Mouse (Mus musculus) embryonic facial prominence, embryonic 10.5 days (tissue): ENCODE results near the gene A930017K11Rik. TPM values are rescaled to one million over a fixed set of nuclear protein-coding genes. Genes with fewer than 3 reads are reported as not detected.

Source experiments
- DNase-seq: peaks from one replicate; pipeline ENCODE4 v3.0.0-alpha.2; 2017; ENCODE audit warnings: low spot score
- H3K27ac ChIP-seq: fragments of 300-500 bp; sonication (generic); replicated peaks from 2 replicates; pipeline ENCODE4 v1.5.1; 2016; ENCODE audit warnings: mild to moderate bottlenecking
- H3K27me3 ChIP-seq: fragments of 300-500 bp; sonication (generic); replicated peaks from 2 replicates; pipeline ENCODE4 v1.6.1; 2016; ENCODE audit warnings: low read depth, mild to moderate bottlenecking; ENCODE audit not compliant: poor library complexity, severe bottlenecking
- H3K36me3 ChIP-seq: fragments of 300-500 bp; sonication (generic); replicated peaks from 2 replicates; pipeline ENCODE4 v1.6.1; 2016; ENCODE audit warnings: mild to moderate bottlenecking, moderate library complexity
- H3K4me1 ChIP-seq: fragments of 300-500 bp; sonication (generic); 2 replicates; pipeline ENCODE4 v1.6.1; 2016
- H3K4me3 ChIP-seq: fragments of 300-500 bp; sonication (generic); 2 replicates; pipeline ENCODE4 v1.5.1; 2016; ENCODE audit warnings: mild to moderate bottlenecking, moderate library complexity
- H3K9me3 ChIP-seq: fragments of 300-500 bp; sonication (generic); 2 replicates; pipeline ENCODE4 v1.6.1; 2016; ENCODE audit warnings: mild to moderate bottlenecking
- WGBS: fragments of 180-500 bp; shearing (Covaris S2); methylation state at CpG from one replicate; pipeline ENCODE4 v1.1.7; 2016; 5-methylcytosine and 5-hydroxymethylcytosine counted together
- polyA plus RNA-seq: library from polyadenylated mRNA; unstranded; fragments of >200 nt; fragmentation: Nextera tagmentation; extraction: Ambion mirVana; gene quantifications from 2 replicates; pipeline ENCODE4 v1.2.1, GENCODE M21; 2016

The A930017K11Rik gene
- polyA plus RNA-seq, 1 experiment from 2014 or later, result 0.36 TPM

GRCm38 (mm10) chr17:25914295-25914694 is 38.1 kb downstream of the A930017K11Rik start:
- no peak overlapping the region for H3K4me3 ChIP-seq
- H3K9me3 ChIP-seq, result no peaks in the 10 kb centered on the region
- WGBS, result 92% methylated on average over 4 of the region's 4 CpGs
- no peaks in the 10 kb centered on the region for H3K27me3 ChIP-seq
- H3K27ac ChIP-seq, result no peak overlapping the region
- no peak for DNase-seq
- H3K36me3 ChIP-seq, result peaks cover 36% of the 10 kb centered on the region
- peaks cover 22% of the 10 kb centered on the region for H3K4me1 ChIP-seq

GRCm38 (mm10) chr17:25913877-25914275 is 38.5 kb downstream of the A930017K11Rik start:
- 90% methylated on average over 1 of the region's 1 CpGs for WGBS
- Histone ChIP-seq H3K27me3 (no peaks in the 10 kb centered on the region), H3K9me3 (no peaks in the 10 kb centered on the region), H3K36me3 (peaks cover 36% of the 10 kb centered on the region), H3K27ac (no peak overlapping the region), H3K4me1 (peaks cover 19% of the 10 kb centered on the region), H3K4me3 (no peak overlapping the region)
- no peak for DNase-seq

GRCm38 (mm10) chr17:25913186-25913876 is 39.0 kb downstream of the A930017K11Rik start:
- H3K27me3 ChIP-seq, result no peaks in the 10 kb centered on the region
- peaks cover 14% of the 10 kb centered on the region for H3K4me1 ChIP-seq
- no peak overlapping the region for H3K4me3 ChIP-seq
- H3K27ac ChIP-seq, result no peak overlapping the region
- WGBS, result 89% methylated on average over 14 of the region's 14 CpGs
- H3K36me3 ChIP-seq, result peaks cover 36% of the 10 kb centered on the region
- DNase-seq, result no peak
- H3K9me3 ChIP-seq, result no peaks in the 10 kb centered on the region

GRCm38 (mm10) chr17:25911816-25912215 is 40.5 kb downstream of the A930017K11Rik start:
- no peak for DNase-seq
- H3K4me1 ChIP-seq, result 0 out of 2 replicates have a peak, but pooled peaks cover 4% of the 10 kb centered on the region
- H3K27me3 ChIP-seq, result no peaks in the 10 kb centered on the region
- peaks cover 26% of the 10 kb centered on the region for H3K36me3 ChIP-seq
- H3K9me3 ChIP-seq, result no peaks in the 10 kb centered on the region
- no peak overlapping the region for H3K4me3 ChIP-seq
- 89% methylated on average over 4 of the region's 4 CpGs for WGBS
- H3K27ac ChIP-seq, result no peak overlapping the region

GRCm38 (mm10) chr17:25907640-25908039 is 44.7 kb downstream of the A930017K11Rik start:
- Histone ChIP-seq H3K4me1 (no peaks in the 10 kb centered on the region), H3K27ac (no peak overlapping the region), H3K27me3 (no peaks in the 10 kb centered on the region), H3K9me3 (no peaks in the 10 kb centered on the region), H3K4me3 (no peak overlapping the region), H3K36me3 (peaks cover 18% of the 10 kb centered on the region)
- 88% methylated on average over 2 of the region's 2 CpGs for WGBS
- DNase-seq, result no peak

DNA sequence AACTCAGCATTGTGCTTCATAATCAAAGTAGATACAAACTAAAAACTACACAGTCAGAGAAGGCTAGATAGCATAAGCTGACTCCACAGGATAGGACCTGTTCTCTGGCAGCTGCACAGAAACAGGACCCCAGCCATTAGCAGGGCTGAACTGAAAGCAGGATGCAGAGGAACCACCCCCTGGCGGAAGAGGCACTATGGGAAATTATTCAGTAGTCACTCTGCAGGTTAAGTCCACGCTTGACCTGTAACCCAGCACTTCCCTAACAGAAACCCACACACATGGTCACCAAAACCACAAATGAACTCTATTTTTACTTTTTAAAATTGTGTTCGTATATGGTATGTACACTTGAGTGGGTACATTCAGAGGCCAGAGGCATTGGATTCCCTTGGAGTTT is 49.3 kb downstream of the A930017K11Rik start:
- Histone ChIP-seq H3K27ac (no peak overlapping the region), H3K4me3 (no peak overlapping the region), H3K36me3 (peaks cover 28% of the 10 kb centered on the region), H3K9me3 (no peaks in the 10 kb centered on the region; the same call in 1 of the 2 replicates), H3K27me3 (no peaks in the 10 kb centered on the region), H3K4me1 (no peaks in the 10 kb centered on the region)
- 86% methylated on average over 3 of the region's 3 CpGs for WGBS
- DNase-seq, result no peak

DNA sequence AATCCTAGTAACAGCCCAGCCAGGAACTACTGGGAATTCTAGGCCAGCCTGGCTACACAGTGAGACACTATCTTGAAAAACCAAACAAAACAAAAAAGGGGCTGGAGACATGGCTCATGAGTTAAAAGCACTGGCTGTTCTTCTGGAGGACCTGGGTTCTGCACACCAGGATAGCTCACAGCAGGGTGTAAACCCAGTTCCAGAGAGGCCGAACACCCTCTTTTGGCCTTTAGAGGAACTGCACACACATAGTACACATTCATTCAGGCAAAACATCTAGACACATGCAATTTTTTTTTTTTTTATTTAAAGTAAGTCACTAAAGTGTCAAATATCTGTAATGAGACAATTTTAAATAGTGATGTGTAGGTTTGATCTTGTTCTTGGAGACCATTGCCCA is 52.2 kb downstream of the A930017K11Rik start:
- H3K27ac ChIP-seq, result no peak overlapping the region
- 92% methylated on average over 1 of the region's 1 CpGs for WGBS
- H3K4me3 ChIP-seq, result no peak overlapping the region
- peaks cover 18% of the 10 kb centered on the region for H3K4me1 ChIP-seq
- H3K27me3 ChIP-seq, result no peaks in the 10 kb centered on the region
- DNase-seq, result no peak
- H3K9me3 ChIP-seq, result no peaks in the 10 kb centered on the region; the same call in 1 of the 2 replicates
- peaks cover 18% of the 10 kb centered on the region for H3K36me3 ChIP-seq

Other genes starting within 250 kb of the A930017K11Rik start
- 1.8 and 2.5 TPM in 2 replicates for gene Gng13, start 235.4 kb downstream of the A930017K11Rik start, polyA plus RNA-seq
- 60.7 and 66.2 TPM in 2 replicates for gene Chtf18, start 225.1 kb downstream of the A930017K11Rik start, polyA plus RNA-seq
- gene Rpusd1, start 224.9 kb downstream of the A930017K11Rik start, polyA plus RNA-seq, result 23.7 and 25.5 TPM in 2 replicates
- 0.11 TPM in 1 of 2 replicates, not detected in the other for gene Mslnl, start 216.5 kb downstream of the A930017K11Rik start, polyA plus RNA-seq
- gene Msln, start 198.2 kb downstream of the A930017K11Rik start, polyA plus RNA-seq, result 0.55 and 0.65 TPM in 2 replicates
- gene Narfl, start 178.8 kb downstream of the A930017K11Rik start, polyA plus RNA-seq, result 23.9 and 25.9 TPM in 2 replicates
- 59.9 and 69.1 TPM in 2 replicates for gene Haghl, start 166.9 kb downstream of the A930017K11Rik start, polyA plus RNA-seq
- gene Ccdc78, start 166.0 kb downstream of the A930017K11Rik start, polyA plus RNA-seq, result 0.62 and 1.2 TPM in 2 replicates
- gene Fam173a, start 159.7 kb downstream of the A930017K11Rik start, polyA plus RNA-seq, result 62.3 and 67.8 TPM in 2 replicates
- gene AC134908.4, start 156.9 kb downstream of the A930017K11Rik start, polyA plus RNA-seq, result 0.95 and 1.0 TPM in 2 replicates
- gene Metrn, start 155.4 kb downstream of the A930017K11Rik start, polyA plus RNA-seq, result 118 and 137 TPM in 2 replicates
- gene Fbxl16, start 143.5 kb downstream of the A930017K11Rik start, polyA plus RNA-seq, result 5.0 and 5.1 TPM in 2 replicates
- 31.0 and 31.4 TPM in 2 replicates for gene Wdr24, start 128.9 kb downstream of the A930017K11Rik start, polyA plus RNA-seq
- 50.5 and 55.1 TPM in 2 replicates for gene Jmjd8, start 123.7 kb downstream of the A930017K11Rik start, polyA plus RNA-seq
- 396 and 400 TPM in 2 replicates for gene Stub1, start 119.2 kb downstream of the A930017K11Rik start, polyA plus RNA-seq
- gene Rhbdl1, start 115.3 kb downstream of the A930017K11Rik start, polyA plus RNA-seq, result 1.2 and 1.4 TPM in 2 replicates
- 0.92 and 1.4 TPM in 2 replicates for gene Gm20683, start 110.8 kb downstream of the A930017K11Rik start, polyA plus RNA-seq
- gene Rhot2, start 107.7 kb downstream of the A930017K11Rik start, polyA plus RNA-seq, result 26.3 and 27.2 TPM in 2 replicates
- 53.8 and 56.1 TPM in 2 replicates for gene Wdr90, start 91.1 kb downstream of the A930017K11Rik start, polyA plus RNA-seq
- gene Mcrip2, start 83.8 kb downstream of the A930017K11Rik start, polyA plus RNA-seq, result 17.3 and 20.2 TPM in 2 replicates
- gene Mettl26, start 77.5 kb downstream of the A930017K11Rik start, polyA plus RNA-seq, result 68.1 and 69.8 TPM in 2 replicates
- gene Wfikkn1, start 71.7 kb downstream of the A930017K11Rik start, polyA plus RNA-seq, result 7.8 and 12.6 TPM in 2 replicates
- gene Rab40c, start 32.8 kb downstream of the A930017K11Rik start, polyA plus RNA-seq, result 30.9 and 34.0 TPM in 2 replicates
- gene Pigq, start 7.6 kb downstream of the A930017K11Rik start, polyA plus RNA-seq, result 62.9 and 69.3 TPM in 2 replicates
- 0.88 TPM in 1 of 2 replicates, not detected in the other for gene Nhlrc4, start 7.6 kb downstream of the A930017K11Rik start, polyA plus RNA-seq
- gene Capn15, start 33.2 kb upstream of the A930017K11Rik start, polyA plus RNA-seq, result 34.3 and 40.1 TPM in 2 replicates
- 24.5 and 25.3 TPM in 2 replicates for gene Rab11fip3, start 117.0 kb upstream of the A930017K11Rik start, polyA plus RNA-seq
- 29.1 and 30.1 TPM in 2 replicates for gene Decr2, start 137.8 kb upstream of the A930017K11Rik start, polyA plus RNA-seq
- 145 and 159 TPM in 2 replicates for gene Nme4, start 143.0 kb upstream of the A930017K11Rik start, polyA plus RNA-seq
- 1.2 TPM in 2 replicates for gene Tmem8, start 160.7 kb upstream of the A930017K11Rik start, polyA plus RNA-seq
- gene Mrpl28, start 170.9 kb upstream of the A930017K11Rik start, polyA plus RNA-seq, result 289 and 299 TPM in 2 replicates
- 9.5 and 12.4 TPM in 2 replicates for gene Axin1, start 186.1 kb upstream of the A930017K11Rik start, polyA plus RNA-seq
- 0.31 and 1.1 TPM in 2 replicates for gene Pdia2, start 246.5 kb upstream of the A930017K11Rik start, polyA plus RNA-seq